Mouse (Mus musculus): ENCODE measurements around the gene Sestd1.

Sestd1 gene

DNA sequence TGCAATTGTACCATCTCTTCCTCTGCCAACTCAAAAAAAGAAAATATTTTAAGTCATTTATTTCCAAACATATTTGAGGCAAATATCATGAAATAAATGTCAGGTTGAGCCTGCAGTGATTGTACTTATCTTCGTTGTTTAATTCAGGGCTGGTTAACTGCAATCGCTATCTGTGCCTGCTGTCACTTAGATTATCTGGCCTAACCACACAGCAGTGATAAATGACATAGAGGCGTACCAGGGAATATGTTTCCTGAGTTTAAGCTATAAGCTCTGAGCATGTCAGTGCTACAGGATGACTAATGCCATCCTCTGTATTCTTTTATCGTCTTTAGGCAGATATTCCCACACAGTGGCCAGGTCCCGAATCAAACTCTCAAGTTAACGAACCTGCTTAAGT, 141.5 kb downstream of the Sestd1 start:
- no peak for DNase-seq (ENCODE audit: low read depth, low spot score)

DNA sequence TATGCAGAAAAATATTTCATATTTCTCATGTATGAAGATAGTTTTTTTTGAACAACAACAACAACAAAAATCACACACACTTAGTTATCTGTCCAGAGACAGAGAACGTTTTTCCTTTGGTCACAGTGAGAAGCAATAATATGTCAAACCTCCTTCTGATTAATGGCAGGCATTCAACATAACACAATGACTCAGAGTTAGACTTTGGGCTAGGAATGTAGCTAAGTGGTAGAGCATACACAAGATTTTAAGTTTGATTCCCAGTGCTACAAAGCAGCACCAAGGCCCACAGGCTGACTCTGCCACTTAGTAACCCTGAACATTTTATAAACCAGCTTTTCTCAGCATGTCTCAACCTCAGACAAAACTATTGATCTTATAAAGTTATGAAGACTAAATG, 145.5 kb downstream of the Sestd1 start:
- no peak for DNase-seq (ENCODE audit: low read depth, low spot score)

DNA sequence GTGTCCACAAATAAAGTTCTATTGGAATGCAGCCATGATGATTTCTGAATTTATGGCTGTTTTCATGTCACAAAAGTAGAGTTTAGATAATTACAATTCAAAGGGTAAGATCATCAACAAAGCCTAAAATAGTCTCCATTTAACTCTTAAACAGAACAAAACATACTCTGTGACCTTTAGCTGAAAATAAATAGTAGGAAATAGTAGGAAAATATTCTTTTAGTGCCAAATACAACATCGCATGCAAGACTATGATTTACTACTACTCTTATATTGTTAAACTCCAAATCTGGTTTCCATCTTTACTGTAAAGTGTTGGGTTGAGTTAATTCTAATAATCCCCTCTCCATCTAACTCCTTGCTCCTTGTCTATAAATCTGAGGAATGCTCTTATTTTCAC, 147.0 kb downstream of the Sestd1 start:
- no peak for DNase-seq (ENCODE audit: low read depth, low spot score)

Measured in retina, adult 2 months (tissue).